Mouse (Mus musculus) urinary bladder, postnatal 25 days (tissue): ENCODE results near the gene Snx17.

Experiments
- DNase-seq: peaks from one replicate; pipeline ENCODE4 v3.0.0; 2022; ENCODE audit warnings: low spot score

The Snx17 gene

DNA sequence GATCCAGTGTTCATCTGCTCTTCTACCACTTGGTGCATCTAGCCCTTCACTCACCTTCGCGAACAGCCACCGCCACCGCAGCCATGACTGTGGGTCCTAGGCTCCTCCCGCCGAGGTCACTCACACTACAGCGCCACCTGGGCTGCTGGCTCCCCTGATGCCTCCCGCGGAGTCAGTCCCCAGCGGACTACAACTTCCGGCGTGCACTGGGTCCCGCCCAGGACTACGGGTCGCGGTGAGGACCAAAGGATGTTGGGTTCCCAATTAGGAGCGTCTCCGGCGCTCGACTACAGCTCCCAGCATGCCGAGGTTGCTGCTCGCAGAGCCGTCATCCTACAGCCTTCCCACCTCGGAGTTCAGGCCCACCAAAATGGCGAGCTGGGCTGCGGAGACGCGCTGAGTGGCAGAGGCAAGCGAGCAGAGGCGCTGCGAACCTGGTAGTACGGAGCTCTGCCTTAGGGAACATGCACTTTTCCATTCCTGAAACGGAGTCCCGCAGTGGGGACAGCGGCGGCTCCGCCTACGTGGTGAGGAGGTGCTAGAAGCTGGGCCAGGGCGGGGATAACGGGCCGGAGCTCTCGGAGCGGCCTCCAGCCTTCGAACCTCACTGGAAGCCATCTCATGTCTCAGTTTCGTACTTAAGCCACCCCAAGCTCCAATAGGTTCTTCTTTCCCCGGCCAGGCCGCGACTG lies at the start of gene Snx17, which contains the start of gene Eif2b4:
TSS of gene Snx17 (plus strand) at position 289 of the 692 bp plus-strand sequence.
TSS of gene Eif2b4 (minus strand) at position 492 of the 692 bp plus-strand sequence.
- peak; percentile 98 for DNase-seq

DNA sequence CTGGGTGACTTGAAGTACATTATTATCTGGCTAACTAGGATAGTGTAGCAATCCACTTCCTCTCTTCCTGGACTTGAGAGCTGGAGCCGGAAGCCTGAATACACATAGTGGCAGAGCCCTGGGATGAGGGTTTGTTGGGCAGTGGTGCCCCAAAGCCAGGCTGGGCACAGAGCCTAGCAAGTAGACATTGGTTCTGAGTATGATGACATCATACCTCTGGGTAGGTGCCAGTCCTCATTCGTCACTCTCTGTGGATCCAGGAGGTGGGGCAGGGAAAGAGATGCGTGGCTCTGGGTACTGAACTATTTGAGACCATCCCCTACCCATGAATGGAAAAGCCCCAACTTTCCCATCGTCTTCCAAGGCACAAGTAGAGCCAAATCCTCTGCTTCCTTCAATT lies 43.2 kb upstream of the Snx17 start:
- DNase-seq: no peak

DNA sequence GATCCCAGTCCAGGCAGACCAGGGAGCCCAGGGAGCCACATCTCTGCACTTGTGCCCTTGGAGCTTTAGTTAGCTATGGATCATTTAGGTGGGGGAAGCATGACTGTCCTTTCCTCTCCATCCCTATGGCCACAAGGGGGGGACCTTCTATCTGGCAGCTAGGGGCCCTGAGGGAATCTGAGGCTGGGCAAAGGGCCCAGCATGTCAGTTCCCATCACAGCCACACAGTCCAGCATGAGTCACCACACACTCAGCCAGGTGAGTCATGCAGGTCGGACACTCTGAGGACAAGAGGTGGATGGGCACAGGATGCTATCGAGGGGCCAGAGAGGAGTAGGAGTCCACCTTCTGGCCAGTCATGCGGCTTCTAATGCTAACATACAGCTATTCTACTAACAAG lies 41.3 kb upstream of the Snx17 start:
- peak; percentile 26 for DNase-seq

DNA sequence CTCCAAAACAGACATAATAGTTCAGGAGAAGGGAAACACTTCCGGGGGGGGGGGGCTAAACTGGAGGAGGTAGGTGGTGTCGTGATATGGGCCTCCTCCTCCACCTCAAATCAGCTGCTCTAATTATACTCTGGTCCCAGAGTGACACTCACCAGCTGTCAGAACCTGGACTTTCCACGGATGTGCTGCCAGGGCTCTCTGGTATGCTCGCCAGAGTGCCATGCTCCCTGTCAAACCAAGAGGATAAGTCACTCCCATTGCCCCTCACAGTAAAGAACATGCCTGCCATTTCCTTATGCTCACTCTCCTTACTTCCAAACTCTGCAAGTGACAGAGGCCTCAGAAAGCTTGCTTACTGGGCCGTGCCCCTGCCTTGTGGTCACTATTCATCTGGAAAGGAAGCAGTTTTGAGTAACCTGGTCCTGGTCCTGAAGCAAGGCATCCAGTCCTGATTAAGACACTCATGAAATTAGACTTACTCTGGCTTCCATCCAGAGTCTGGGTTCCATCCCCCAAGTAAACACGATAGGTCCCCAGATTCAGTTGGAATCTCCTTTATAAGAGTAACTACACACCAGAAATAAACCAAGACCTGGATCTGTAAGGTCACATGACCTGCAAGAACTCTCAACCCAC lies 39.4 kb upstream of the Snx17 start:
- no peak for DNase-seq

DNA sequence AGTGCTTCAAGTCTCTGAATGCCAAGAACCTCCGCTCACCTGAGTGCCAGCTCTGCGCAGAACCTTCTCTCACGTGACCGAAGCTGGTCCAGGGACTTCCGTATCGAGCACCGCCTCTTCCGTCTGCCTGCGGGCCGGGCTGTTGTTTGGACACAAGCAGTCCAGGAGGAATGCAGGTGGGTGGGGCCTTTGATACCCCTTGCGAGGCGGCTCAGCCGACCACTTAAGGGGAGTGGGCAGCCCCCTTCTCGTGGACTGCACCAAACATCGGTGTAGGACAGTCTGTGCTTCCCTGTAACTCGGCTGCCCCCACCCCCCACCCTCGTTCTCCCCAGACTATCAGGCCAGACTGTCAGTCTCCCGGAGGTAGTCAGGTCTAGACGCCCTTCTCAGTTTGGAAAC lies 38.9 kb upstream of the Snx17 start, which contains the start of gene Mpv17:
TSS of gene Mpv17 (minus strand) at position 100 of the 402 bp plus-strand sequence.
- peak; percentile 71 for DNase-seq

DNA sequence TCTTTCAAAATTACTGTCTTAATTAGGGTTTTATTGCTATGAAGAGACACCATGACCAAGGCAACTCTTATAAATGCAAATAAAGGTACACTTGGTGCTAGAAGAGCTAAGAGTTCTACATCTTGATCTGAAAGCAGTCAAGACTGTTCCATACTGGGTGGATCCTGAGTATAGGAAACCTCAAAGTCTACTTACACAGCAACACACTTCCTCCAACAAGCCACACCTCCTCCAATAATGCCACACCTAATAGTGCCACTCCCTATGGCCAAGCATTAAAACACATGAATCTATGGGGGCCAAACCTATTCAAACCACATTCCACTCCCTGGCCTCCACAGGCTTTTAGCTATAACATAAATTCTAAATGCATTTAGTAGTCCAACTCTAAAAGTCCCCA lies 30.6 kb upstream of the Snx17 start:
- DNase-seq: no peak

DNA sequence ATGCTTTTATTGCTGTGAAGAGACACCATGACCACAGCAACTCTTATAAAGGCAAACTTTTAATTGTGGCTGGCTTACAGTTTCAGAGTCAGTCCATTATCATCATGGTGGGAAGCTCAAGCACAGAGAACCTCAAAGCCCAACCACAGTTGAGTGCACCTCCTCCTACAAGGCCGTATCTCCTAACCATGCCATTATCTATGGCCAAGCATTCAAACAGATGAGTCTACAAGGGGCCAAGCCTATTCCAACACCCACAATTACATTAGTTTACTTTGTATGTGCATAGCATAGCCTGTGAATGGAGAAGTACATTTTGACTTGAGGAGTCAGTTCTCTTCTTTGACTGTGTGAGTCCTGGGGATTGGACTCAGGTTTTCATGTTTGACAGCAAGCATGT lies 28.1 kb upstream of the Snx17 start:
- DNase-seq: no peak

DNA sequence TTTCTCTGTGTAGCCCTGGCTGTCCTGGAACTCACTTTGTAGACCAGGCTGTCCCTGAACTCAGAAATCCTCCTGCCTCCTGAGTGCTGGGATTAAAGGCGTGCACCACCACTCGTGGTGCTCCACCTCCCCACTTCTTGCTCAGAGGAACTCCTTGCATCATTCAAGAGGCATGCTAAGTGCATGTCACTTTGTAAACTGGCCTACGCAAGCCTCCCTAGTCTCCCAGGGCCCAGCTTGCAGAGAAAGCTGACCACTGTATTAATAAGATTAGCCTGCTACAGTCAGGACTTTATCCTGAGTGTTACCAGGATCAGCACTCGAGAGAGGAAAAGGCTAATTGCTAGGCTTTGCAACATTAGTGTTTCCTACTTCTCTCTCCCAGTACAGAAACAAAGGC lies 24.4 kb upstream of the Snx17 start:
- no peak for DNase-seq

DNA sequence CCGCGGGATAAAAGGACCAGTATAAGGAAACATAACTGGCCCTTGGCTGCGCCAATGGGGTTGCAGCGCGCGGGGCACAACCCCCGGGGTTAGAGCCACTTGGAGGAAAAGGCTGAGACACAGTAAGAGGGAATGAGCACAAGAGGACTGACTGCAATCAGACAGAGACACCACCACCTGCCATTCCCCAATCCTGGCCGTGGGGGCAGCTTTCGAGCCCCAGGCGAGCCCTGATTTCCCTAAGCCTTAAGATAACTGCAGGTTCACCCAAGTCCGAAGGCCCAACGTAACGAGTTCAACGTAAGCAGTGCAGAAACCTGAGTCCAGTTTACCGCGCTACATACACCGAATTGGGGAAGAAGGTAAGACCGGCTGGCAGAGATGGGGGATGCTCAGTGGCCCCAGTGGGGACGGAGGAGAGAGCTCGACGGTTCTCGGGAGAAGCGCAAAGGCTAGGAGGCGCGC lies 13.7 kb upstream of the Snx17 start:
- no peak for DNase-seq

DNA sequence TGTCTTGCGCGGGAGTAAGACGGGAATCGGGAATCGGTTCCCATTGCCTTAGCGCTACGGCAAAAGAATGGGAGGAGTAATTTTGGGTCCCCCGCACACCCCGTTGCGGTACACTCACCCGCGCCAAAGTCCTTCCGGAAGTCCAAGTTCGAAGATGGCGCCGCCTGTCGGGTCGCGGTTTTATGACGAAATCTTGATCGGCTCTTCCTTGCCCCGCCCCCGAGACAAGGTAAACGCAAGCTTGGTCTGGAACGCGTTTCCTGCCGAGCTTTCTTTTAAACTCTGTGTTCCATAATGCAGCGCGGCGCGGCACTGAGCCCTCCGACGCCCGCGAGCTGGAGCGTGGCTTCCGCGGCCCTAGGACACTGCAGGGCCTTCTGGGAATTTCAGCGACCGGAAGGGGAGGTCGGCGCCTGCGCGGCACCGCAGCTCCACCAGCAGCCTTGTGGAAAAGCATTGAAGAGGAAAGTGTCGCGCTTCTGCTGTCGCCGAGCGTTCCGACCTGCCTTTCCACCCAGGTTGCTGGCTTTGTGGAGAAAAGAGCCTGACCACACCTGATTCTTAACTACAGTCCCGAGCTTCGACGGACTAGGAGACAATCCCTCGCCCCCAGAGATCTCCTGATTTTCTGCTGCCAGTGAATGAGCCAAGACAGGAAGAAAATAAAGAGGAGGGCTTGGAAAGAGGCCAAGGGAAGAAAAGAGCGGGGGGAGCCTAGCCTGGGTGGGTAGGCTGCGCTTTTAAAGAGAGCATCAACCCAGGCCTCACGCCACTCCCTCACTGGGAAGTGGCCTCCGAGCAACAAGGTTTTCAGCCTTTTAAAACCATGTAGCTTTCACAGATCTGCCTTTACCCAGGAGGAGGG lies 13.0 kb upstream of the Snx17 start, which contains the start of the genes Gm29609 and Gtf3c2:
TSS of gene Gm29609 (minus strand) at position 146 of the 865 bp plus-strand sequence.
TSS of gene Gtf3c2 (minus strand) at position 379 of the 865 bp plus-strand sequence.
- peak; percentile 95 for DNase-seq

DNA sequence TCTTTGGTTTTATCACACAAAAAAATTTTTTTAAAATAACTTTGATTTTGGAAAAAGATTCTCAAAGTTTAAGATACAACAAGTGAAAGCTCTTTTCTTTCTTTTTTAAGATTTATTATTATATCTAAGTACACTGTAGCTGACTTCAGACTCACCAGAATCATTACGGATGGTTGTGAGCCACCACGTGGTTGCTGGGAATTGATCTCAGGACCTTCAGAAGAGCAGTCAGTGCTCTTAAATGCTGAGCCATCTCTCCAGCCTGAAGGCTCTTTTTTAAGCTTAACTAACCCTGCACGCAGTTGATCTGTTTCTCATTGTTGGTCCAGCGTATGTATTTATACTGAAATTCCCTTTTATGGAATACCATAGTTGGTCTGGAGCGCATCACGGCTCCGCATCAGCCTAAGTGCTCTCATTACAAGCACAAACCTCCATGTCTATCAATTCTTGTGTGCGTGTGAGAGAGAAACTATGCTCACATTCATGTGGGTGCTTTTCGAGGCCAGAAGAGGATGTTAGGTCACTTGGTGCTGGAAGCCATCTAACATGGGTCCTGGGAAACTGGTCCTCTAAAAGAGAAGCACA lies 11.8 kb upstream of the Snx17 start:
- DNase-seq: no peak

DNA sequence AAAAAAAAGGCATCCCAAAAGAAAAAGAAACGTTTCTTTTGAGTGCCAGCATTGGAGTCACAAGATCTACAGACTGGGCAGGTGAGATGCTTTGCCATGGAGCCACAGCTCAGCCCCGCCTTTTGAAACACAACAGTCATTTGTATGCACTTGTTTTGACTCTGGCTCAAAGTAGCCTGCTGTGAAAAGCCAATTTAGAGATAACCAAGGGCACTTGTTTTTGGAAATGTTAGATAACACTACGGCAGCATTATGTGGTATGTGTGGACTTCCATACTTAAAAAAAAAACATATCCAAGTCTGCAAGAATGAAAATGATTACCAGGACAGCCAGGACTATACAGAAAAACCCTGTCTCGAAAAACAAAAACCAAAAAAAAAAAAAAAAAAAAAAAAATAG lies 9.3 kb upstream of the Snx17 start:
- no peak for DNase-seq

DNA sequence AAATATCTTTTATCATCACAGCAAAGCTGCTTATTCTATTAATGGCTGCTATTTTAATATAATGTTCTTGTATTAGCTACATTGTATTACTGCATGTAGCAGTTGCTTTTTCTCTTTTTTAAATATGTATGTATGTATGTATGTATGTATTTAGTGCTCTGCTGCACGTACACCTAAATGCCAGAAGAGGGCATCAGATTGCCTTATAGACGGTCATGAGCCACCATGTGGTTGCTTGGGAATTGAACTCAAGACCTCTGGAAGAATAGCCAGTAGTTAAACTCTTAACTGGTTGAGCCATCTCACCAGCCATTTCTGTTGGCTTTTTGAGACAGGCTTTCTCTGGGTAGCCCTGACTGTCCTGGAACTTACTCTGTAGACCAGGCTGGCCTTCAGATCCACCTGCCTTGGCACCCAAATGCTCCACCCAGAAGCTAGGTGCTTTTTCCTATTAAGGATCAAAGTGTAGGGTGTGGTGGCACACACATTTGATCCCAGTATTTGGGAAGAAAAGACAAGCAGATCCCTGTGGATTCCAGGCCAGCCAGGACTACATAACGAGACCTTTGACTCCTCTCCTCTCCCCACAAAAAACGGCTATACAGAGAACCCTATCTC lies 4.7 kb upstream of the Snx17 start:
- DNase-seq: no peak

DNA sequence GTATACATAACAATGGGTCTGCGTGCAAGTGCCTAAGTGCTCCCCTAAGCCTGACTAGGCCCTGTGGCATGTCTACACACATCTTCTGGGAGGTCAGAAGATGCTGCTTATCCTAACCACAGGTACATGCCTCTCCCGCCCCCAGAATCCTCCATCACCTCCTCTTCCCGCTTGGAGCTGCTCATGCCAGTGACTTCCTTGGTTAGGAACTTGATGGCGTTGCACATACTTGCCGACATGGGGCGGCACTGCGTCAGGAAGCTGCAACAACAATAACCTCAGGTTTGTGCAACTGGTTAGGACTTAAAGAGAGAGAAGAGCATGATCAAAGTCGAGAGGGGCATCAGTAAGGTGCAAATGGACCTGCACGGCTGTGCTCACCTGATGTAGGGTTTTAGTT lies 2.8 kb upstream of the Snx17 start:
- DNase-seq: no peak

DNA sequence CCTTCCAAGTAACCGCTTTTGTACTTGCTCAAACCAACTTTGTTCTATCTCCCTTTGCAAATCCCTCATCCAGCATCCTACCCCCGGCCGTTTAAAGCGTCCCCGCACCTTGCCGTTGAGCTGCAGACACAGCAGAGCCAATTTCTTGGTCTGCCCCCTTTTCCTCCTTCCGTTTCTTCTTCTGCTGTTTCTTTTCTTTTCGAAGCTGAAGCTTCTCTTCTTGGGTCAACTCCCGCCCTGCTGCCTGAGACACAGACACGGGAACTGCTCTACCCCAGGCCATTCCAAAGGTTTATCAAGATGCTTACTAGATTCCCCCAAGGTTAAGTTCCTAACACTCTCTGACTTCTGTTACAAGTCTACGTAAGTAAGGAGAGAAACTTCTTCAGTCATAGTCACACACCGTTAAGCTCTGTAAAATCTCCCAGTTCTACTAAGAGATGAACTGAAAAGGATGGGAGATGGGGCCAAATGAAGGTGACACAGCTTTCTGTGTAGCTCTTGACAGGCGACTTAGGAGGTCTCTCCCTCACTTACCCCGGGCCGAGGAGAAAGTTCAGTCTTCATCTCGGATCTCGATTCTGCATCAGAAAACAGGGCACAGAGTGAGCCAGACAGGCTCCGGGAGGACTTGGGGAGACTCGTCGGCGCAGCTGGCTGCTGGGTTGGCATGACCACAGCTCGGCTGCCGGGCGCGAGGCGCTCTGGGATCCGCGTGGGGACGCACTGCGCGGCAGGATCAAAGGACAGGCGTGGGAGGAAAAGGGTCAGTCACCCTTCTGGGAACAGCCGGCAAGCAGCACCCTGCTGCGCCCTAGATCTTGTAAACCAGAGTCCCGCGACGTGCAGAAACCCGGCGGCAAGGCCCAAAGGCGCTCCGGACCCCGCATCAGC lies 735 bp upstream of the Snx17 start:
- no peak for DNase-seq

DNA sequence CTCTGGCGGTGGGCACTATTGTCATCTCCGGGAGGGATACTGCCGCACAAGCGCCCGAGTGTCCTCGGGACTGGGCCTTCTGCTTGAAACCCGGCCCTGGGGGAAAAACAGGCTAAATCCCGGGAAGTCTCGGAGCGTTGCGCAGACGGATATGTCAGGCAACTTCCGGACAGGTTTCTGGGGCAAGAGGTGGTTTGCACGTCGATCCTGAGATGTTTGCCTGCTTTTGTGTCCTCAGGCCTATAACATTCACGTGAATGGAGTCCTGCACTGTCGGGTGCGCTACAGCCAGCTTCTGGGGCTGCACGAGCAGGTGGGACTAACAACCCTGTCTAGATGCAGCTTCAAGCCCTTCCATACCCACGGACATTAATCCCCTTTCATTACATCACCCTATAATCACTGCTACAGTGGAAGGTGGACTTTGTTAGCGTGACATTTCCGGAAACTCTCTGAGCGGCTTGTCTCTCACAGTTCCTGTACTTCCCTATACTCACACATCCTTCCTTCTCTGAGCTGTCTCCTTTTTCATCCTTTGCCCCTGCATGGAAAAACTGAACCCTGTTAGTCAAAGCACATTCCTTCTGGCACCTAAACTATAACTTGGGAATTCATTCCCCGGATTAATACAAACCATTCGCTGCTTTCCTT lies 729 bp downstream of the Snx17 start:
- DNase-seq: no peak

DNA sequence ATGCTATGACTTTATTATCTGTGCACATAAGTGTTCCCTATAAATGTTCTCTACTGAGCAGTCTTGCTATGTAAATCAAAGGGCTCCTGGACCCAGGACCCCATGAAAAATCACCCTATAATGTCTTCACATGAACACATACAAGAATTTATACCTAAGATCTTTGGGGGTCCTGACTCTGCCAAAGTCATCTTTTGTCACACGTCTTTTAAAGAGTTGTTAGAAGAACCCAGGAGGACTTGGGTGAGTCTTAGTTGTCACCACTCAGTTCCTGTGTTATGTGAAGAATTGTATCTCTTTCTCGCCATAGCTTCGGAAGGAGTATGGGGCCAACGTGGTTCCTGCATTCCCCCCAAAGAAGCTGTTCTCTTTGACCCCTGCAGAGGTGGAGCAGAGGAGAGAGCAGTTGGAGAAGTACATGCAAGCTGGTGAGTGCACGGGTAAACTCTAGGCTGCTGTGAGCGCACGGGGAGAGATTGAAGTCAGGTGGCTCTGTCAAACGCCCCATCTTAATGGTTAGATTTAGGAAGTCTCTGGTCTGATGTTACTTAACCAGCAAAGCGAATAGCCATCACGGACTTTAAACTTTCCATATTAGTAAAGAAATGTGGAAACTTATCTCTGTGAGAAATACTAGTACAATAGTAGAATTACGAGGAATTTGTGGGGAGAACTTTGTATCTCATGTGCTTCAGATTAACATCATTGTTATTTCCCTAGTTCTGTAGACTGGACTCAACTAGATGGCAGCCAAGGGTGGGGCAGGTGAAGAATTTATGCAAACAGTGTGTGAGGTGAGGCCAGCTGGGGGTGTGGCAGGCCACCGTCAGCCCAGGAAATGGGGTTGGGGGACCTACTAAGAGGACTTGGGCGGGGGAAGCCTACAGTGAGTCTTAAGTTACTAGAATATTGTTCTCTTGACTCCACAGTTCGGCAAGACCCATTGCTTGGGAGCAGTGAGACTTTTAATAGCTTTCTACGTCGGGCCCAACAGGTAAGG lies 1.8 kb downstream of the Snx17 start:
- no peak for DNase-seq

DNA sequence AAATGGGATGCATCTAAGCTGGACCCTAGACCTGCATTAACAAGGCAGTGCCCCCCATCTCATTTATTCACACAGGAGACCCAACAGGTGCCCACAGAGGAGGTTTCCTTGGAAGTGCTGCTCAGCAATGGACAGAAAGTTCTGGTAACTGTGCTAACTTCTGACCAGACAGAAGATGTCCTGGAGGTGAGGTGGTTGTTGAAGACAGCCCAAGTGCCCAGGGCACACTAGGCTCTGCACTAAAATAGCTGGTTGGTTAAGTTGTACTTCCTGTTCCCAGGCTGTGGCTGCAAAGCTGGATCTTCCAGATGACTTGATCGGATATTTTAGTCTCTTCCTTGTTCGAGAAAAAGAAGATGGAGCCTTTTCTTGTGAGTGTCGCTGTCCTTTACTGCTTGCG lies 2.6 kb downstream of the Snx17 start:
- no peak for DNase-seq

DNA sequence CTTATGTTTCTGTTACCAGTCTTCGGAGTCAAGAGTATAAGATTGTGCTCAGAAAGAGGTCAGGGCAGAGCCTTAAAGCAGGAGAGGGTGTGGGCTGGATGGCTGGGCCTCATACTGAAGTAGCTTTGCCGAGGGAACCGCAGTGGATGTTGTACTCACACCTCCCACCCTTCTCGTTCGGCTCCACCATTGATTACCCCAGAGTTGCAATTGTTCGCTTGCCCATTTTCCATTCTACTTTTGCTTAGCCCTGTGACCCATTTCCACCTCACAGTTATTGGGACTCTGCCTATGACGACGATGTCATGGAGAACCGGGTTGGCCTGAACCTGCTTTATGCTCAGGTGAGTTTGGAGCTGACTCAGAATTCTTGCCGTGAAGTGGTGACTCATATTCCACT lies 3.2 kb downstream of the Snx17 start:
- DNase-seq: no peak
